Mouse (Mus musculus) cerebellum, postnatal 4 days (tissue): ENCODE results near the gene Golga7b.

Source experiments
- DNase-seq, 2 experiments: peaks; one replicate each; pipeline ENCODE4 v3.0.0; 2022; ENCODE audit warnings: low spot score in 2 of 2, mixed read lengths in 1 of 2

Gene Golga7b

DNA sequence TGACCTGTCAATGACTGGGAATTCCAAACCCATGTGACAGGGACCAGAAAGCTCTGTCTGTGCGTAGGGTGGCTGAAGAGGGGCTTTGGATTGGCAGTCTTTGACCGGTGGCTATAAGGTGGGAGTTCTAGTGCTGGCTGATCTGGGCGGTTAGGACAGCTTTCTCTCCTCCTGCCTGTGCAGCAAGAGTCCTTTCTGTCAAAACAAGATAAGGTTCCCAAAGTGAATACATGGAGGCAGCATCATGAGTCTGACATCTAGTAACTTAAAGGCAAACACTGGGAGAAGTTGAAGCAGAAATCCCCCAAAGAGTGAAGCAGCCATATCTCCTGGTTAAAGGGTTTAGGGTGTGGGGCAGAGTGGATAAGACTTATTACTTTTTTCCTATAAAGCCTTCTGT, at the start of gene Golga7b:
TSS of gene Golga7b (plus strand) at position 56 of the 400 bp plus-strand sequence.
- DNase-seq: no peak

DNA sequence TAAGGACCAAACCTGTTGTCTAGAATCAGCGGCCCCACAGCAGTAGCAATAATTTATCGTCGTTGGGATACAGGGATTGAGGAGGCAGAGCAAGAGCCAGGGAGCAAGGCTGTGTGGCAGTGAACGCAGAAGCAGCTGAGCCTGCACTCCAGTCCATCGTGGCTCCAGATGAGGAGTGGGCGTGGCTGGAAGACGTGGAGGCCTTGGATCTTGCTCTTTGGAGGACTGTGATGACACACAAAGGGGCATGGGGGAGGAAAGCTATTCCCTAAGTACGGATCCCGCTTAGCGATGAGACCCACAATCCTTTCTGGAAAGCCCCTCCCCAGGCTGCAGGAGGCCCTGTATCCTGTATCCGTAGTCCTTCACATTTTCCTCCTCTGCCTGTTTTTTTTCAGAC, 49.3 kb upstream of the Golga7b start:
- no peak for DNase-seq

DNA sequence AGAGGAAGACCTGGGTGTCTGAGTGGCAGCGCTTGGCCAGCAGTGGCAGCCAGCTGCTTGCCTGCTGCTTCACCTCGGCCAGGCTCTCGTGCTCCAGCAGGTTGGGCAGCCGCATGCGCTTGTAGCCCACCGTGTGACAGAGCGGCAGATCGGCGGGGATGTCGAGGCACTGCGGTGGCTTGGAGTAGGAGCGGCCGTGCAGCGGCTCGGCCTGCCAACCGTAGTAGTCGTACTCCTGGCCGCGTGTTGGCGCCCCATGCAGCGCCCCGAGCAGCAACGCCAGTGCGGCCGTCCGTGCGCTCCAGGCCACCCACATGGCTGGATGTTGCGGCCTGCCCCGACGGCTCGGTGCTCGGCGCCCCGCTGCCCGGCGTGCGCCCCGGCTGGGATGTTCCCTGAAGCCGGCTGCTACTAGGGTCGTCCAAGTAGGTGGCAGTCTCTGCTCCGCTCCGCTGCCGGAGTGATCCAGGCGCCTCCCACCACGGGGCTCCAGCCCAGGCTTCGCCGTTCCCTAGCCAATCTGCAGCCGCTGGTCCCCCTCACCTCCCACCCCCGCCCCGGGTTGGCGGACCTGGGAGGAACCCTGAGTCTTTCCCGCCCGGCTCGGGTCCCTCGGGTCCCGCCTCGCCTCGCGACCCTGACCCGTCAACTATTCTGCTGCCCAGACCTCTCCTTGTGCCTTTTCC, 45.5 kb upstream of the Golga7b start, which contains the start of gene Sfrp5:
TSS of gene Sfrp5 (minus strand) at position 557 of the 686 bp plus-strand sequence.
- no peak for DNase-seq

DNA sequence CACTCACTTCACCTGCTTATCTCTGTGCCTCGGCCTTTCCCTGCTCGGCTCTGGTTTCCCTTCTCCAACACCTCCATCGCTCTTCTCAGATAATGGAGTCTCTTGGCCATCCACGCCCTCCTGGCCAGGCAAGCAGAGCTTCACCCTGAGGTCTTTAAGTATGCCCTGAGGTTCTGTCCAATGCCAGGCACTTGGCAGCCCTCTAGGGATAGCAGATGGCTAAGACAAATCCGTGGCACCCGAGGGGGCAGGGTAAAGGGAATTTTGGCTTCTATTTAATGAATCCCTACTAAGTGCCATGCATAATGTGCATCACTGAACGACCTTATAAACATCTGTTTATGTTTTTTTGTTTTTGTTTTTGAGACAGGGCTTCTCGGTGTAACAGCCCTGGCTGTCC, 44.9 kb upstream of the Golga7b start:
- DNase-seq: no peak

DNA sequence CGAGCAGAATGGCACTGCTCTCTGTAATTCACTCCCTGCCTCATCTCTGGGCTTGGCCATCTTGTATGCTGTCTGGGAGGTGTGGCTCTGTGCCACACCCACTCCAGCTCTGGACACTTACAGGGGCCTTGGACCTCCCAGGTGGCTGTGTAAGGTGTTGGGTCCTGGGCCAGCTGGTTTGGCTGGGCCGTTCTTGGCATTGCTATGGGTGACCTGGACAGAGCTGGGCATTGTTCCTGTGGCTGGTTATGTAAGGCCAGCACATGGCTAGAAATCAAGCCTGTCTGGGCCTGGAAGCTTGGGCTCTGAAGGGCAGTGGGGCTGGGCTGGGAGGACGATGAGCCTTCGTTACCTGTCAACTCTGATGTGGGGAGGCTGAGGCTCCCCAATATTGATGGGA, 43.1 kb upstream of the Golga7b start:
- DNase-seq: no peak

DNA sequence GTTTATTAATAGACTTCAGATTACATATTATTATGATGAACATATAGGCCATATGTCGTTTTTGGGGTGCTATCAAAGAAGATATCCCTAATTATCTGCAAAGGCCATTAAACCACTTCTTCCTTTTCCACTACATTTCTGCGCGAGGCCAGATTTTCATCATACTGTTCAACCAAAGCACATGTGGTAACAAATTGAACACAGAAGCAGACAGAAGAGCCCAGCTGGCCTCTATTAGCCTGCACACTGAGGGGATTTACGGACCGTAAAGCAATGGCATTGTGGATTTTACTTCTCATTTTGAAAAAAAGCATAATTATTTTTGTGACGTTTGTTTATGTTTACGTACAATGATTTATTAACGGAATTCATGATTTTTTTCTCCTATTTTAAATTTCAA, 42.2 kb upstream of the Golga7b start:
- DNase-seq: no peak

DNA sequence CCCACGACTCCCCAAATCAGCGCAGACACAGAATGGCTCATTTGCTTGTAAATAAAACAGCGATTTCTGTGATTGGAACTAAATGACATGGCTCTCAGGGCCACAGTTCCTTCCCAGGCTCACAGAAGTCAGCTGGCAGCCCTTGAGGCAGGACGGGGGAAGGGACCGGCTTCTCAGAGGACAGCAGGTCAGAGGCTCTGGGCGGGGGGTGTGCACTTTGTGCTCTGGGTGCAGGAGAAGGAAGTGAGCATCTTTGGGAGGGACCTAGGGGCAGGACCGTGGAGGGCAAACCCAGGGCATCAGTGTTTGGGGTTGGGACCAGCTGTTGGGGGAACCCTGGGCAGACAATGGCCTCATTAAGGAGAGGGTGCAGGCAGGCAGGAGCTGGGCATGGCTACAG, 37.9 kb upstream of the Golga7b start:
- no peak for DNase-seq

DNA sequence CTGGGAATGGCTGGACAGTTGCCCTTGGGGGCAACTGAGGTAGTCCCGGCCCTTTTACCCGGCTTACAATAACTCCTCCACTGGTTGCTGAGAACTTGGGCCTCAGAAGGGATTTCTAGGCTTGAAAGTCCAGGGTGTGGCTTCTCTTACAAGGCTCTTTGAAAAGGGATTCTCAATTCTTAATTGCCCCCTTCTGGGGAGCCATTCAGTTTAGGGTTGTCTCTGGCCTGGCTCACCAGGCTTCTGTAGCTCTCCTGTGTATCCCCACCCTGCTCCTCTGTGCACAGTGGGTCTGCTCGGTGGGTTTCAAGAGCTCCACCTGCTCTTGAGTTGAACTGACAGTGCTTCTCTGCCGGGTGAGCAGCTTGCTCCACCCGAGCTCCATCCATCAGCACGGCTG, 37.4 kb upstream of the Golga7b start:
- DNase-seq: no peak

DNA sequence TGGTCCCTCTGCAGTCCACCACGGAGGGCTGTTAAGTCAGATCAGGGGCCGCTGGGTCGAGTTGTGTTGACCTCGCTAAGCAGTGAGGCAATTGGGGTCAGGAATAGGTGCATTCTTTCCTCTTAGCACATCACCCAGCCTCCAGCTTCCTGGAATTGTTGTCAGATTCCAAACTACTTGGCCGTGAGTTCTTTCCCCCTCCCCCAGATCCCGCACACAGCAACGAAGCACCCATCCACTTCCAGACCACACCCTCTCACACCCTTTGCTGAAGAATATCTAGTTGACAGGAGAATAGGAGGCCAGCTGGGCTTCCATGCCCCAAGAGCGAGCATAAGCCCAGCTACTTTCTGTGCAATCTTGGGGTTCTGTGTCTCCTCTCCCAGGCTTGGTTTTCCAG, 35.4 kb upstream of the Golga7b start:
- no peak for DNase-seq

DNA sequence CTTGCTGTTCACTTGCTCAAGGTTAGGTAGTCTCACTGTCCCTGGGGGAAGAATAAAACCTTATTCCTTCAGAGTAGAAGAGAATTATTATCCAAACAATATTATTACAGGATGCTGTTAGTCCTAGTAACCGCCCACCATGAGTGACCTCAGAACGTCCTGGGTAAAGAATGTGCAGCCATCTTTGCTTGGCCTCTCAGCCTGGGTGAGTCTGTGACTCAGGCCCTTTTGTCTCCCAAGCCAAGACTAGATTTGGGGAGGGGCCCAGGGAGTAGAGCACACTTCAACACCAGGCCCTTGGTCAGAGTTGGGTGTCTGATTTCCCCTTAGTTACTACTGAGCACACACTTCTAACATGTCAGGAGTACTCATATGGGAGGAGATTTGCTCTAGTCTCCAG, 32.8 kb upstream of the Golga7b start:
- DNase-seq: no peak

DNA sequence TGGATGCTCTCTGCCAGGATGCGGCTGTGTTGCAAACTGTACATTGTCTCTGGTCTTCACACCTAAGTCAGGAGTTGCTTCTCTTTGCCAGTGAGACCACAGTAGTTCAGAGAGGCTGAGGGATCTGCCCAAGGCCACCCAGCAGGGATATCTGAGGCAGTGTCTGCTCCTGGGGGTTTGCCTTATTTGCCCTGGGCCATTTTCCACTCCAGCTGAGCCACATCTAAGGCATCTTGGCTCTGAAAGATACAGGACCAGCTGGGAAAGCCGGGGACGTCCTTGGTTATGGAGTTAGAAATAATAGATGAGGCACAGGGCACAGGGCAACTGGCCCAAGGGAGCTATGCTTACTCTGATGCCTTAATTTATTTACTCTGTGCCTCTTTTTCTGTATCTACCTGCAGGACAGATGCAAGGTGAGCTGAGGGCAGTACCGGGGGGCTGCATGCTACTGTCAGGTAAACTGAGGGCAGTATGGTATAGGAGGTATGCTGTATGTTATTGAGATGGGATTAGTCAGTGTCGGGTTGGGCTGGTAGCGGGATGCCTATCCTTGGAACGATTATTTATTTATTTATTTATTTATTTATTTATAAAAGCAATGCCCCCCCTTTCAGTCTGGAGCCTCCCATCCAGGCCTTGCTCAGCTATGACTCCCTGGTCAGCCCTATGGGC, 30.5 kb upstream of the Golga7b start:
- DNase-seq: peak in 1 of 2 experiments; percentile 47

DNA sequence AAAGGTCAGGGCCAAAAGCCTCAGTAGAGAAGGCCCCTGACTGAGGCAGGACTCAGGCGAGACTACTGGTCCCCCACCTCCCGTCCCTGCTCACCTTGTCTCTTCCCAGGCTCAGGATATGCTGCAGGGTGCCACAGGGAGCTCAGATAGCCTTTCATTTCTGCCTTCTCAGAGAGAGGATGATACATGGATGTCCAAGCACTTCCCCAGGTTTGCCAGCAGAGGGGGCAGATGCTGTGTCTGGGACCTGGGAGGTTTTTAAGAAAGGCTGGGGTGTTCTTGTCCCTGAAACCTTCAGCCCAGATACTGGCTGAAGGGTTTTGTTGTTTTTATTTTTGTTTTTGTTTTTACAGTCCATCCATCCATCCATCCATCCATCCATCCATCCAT, 30.0 kb upstream of the Golga7b start:
- peak in 1 of 2 experiments; percentile 40 for DNase-seq

DNA sequence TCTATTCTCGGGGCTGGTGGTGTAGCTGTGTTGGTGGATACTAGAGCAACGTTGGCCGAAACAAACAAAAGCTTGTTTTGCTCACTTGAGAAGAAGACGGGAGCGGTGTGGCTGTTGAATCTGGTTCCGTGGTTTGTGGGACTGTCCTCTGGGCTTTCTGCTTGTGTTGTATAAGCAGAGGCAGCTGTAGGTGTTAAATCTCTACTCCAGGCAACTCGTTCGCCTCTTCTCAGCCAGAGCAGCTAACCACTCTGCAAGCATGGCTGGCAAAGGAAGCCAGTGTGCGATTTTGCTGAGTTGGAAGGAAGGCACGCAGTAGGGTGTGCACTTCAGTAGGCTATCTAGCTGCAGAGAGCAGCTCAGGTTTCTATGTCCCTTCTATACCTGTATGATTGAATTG, 20.9 kb upstream of the Golga7b start:
- DNase-seq: no peak

DNA sequence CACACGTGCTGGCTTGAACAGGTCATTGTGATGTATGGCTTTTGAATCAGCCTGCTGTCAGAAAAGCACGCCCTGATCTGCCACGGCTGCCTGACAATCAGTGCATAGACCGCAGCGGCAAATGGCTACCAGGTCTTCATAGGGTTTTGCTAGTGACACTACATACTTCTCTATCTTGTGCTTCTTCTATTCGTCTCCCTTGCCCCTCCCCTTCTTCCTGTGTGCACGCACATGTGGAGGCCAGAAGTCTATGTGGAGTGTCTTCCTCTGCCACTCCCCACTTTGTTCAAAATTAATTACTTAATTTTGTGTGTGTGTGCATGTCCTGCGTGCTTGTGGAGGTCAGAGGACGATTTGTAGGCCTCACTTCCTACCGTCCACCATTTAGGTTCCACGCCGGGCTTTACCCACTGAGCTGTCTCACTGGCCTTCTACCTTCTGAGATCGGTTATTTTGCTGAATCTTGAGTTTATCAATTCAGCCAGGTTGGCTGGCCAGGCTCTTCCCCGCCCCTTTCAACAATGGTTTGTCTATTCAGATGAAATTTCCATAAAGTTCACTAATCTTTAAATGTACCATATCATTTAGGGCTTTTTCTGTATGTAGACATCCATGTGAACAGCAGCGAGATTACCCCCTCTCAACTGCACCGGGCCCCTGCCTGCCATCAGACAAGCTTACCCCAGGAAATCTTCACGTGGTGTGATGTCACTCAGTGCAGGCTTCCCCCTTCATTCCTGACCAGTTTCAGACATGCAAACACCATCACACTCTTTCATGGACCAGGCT, 17.7 kb upstream of the Golga7b start:
- DNase-seq: no peak

DNA sequence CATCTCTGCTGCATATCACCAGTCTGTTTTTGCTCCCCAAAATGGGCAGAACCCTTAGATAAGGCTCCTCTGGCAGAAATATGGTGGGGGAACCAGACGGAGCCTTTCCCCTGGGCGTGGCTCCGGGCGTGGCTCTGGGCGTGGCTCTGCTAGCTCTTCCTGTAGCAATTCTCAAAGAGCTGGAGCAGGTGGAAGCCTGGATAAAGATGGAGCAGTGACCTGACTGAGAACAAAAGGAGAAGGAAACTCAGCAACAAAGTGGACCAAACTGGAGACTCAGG, 17.1 kb upstream of the Golga7b start:
- DNase-seq: no peak

DNA sequence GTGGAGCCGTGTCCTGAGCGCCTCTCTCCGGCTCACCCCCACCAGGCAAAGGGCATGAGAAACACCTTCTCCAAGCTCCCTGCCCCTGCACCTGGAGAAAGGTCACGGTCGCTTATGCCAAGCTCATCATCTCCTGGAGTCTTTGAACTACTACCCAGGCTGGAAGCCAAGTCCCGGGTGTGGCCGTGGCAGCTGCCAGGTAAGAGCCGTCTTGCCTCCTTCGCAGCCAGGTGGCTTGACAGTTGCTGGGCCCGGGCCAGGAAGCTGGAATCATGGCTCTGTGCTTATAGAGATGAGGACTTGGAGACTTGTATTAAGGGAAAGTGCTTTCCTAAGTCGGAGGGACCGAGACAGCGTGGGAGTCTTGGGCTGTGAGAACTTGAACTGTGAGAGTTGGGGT, 16.4 kb upstream of the Golga7b start:
- DNase-seq: peak in 1 of 2 experiments; percentile 29

DNA sequence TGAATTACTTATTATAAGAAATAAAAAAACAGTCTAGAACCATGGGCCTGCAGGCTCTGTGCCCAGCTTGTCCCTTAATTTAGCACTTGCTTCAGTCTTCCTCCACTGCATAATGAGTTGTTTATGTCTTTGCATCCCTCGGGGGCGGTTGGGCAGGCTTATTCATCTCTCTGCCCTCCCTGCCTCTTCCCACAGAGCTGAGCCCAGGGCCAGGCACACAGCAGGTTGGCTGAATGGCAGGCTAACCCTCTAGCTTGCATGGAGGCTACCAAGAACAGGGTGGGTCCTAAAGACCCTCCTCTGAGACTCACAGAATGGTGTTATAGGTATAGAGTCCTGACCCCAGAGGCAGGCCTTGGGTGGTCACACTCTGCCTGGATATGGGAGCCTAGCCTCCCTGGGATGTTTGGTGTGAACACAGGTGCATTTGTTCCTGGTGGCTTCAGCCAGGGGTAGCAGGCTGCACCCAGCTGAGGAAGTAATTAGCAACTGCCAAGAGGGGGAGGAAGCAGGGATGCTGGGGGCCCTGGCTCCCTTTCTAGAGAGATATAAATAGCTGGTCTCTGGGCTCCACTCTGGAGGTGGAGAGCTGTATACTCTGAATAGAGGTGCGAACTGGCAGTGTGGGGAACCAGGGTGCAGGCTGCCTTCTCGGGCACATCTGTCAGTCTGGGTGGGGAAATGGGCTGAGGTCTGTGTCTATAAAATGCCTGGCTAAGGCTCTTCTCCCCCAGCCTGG, 9.6 kb upstream of the Golga7b start:
- no peak for DNase-seq

DNA sequence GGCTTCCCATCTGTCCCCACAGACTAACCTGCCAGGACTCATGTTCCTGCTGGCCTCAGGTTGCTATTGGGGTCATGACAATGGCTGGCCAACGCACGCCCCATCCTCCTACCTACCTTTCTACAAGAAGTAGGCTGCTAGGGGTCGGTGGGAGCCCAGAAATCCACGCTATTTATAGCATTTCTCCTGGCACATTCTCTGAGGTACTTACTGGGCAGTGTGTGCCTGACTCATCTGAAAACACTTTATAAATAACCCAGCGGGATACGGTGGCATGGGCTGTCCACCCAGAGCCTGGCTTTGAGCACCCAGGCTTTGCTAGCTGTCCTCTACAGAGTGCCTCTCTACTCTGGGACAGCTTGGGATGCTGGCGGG, 9.0 kb upstream of the Golga7b start:
- DNase-seq: no peak

DNA sequence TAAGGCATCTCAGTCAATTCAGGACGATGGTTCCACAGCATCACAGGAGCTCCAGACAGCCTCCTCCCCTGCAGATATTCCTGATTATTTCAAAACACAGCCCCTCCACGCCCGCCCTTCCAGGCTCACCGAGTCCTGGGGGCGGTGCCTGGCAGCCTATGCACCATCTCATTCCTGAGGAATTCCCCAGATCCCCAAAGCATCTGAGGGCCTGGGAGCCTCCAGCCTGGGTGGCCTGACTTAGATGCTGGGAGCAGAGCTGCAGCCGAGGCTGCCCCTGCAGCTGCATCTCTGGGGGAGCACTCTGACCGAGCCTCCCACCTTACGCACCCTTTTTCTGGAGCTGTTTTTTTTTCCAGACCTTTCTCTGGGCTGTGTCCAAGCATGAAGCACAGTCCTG, 6.5 kb upstream of the Golga7b start:
- DNase-seq: no peak

DNA sequence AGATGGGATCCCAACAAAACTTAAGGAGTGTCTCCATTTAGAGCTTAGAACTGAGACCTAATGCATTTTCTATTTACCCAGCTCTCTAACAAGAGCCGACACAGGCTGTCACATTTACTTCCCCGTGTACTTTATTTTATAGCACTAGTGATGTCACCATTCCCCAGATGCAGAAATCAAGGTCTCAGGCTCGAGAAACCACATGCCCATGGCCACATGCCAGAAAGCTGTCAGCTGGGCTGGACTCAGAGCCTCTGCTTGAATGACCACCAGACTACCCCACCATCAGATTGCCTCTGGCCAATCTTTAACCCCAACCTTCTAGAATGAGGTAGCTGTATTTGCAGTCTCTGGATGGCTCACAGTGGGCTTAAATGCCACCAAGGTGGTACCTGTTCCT, 4.0 kb upstream of the Golga7b start:
- DNase-seq: no peak

DNA sequence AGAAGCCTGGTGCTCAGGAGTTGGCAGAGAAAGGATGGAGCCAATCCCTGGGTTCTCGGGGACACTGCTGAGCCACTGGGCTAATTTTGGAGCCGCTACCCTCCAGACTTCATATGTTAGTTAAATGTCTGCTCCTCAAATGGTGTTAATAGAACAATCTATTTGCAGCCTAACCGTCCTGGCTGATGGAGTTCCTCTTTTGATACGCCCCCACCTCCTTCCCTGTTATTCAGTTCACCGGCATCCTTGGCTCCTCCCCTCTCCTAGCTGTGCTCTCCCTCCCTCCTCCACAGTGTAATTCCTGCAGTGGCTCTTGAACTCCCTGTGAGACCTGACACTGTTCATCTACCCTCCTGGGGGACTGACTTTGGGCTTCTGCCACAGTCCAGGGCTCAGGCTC, 748 bp upstream of the Golga7b start:
- no peak for DNase-seq
